Comparison of ENCODE assay signal across 13 mouse cellular contexts in genomic region chr11:77942230-77942629, GRCm38 (mm10). TPM values are rescaled to one million over a fixed set of nuclear protein-coding genes. Genes with fewer than 3 reads are reported as not detected.
A peak's percentile ranks its signal among the peaks of the same experiment; 100 is the strongest.
DNase-seq lines count a peak whose midpoint lies in the region; ATAC-seq lines count a peak whose summit lies in the region.
"Had no signal": no experiment of that assay in that cellular context is flagged by ENCODE, and none has a peak within 500 bp of the region (broad histone marks: within the 10 kb centered on the region; RNA-seq: fewer than 3 reads in every experiment).

No protein-coding gene starts in this region.

- H3K9ac ChIP-seq in forebrain, embryonic 13.5 days: peak overlapping the region; percentile 51
- H3K9ac ChIP-seq in hindbrain, embryonic 13.5 days: peak overlapping the region; percentile 46
- no peak overlapping the region for H3K9ac ChIP-seq in midbrain, embryonic 12.5 days (replicated peaks)
- H3K9ac ChIP-seq: heart, embryonic 15.5 days; liver, embryonic 15.5 days had no signal

- H3K4me2 ChIP-seq in forebrain, embryonic 13.5 days: peak overlapping the region; percentile 10; the same call in 1 of the 2 replicates
- H3K4me2 ChIP-seq in hindbrain, embryonic 13.5 days: peak overlapping the region; percentile 15; the same call in 1 of the 2 replicates
- H3K4me2 ChIP-seq in midbrain, embryonic 12.5 days (replicated peaks): no peak overlapping the region
- H3K4me2 ChIP-seq: heart, embryonic 15.5 days; liver, embryonic 15.5 days had no signal

- peaks cover 29% of the 10 kb centered on the region for H3K27me3 ChIP-seq in forebrain, embryonic 13.5 days
- H3K27me3 ChIP-seq in hindbrain, embryonic 13.5 days: peaks cover 59% of the 10 kb centered on the region
- H3K27me3 ChIP-seq in midbrain, embryonic 12.5 days: peaks cover 57% of the 10 kb centered on the region

- DNase-seq in gastrocnemius, postnatal 25 days: no peak
- no peak for DNase-seq in heart, adult 18-20 months
- no peak for DNase-seq in layer of hippocampus, adult 8-10 months (ENCODE audit: low spot score in 2 of 2)
- DNase-seq: adrenal gland, adult 8-10 months; cerebellum, postnatal 14 days; lung, postnatal 14 days had no signal

- no peaks in the 10 kb centered on the region for H3K9me3 ChIP-seq in forebrain, embryonic 13.5 days (replicated peaks)
- H3K9me3 ChIP-seq in hindbrain, embryonic 13.5 days: no peaks in the 10 kb centered on the region
- H3K9me3 ChIP-seq in midbrain, embryonic 12.5 days: no peaks in the 10 kb centered on the region
- H3K9me3 ChIP-seq: heart, embryonic 15.5 days; liver, embryonic 15.5 days had no signal

- H3K4me3 ChIP-seq in forebrain, embryonic 13.5 days: no peak overlapping the region
- no peak overlapping the region for H3K4me3 ChIP-seq in hindbrain, embryonic 13.5 days
- H3K4me3 ChIP-seq in midbrain, embryonic 12.5 days: no peak overlapping the region
- H3K4me3 ChIP-seq: heart, embryonic 15.5 days; liver, embryonic 15.5 days had no signal

- 20% methylated on average over 5 of the region's 5 CpGs for WGBS in forebrain, embryonic 13.5 days
- 8% methylated on average over 5 of the region's 5 CpGs for WGBS in hindbrain, embryonic 13.5 days
- WGBS in midbrain, embryonic 12.5 days: 23% methylated on average over 5 of the region's 5 CpGs

- peak overlapping the region; percentile 59 for H3K27ac ChIP-seq in forebrain, embryonic 13.5 days
- peak overlapping the region; percentile 86 for H3K27ac ChIP-seq in hindbrain, embryonic 13.5 days
- peak overlapping the region; percentile 43 for H3K27ac ChIP-seq in midbrain, embryonic 12.5 days (replicated peaks)
- H3K27ac ChIP-seq: heart, embryonic 15.5 days; liver, embryonic 15.5 days had no signal

- no peak for ATAC-seq in forebrain, embryonic 13.5 days
- ATAC-seq in hindbrain, embryonic 13.5 days (ENCODE audit: low FRiP score): peak; percentile 64; the same call in 1 of the 2 replicates
- ATAC-seq in midbrain, embryonic 12.5 days (ENCODE audit: low FRiP score, low read depth): peak; percentile 27; the same call in 1 of the 2 replicates
- ATAC-seq in megakaryocyte, adult 5-6 weeks (ENCODE audit: poor library complexity, severe bottlenecking): no peak

- peaks cover 77% of the 10 kb centered on the region for H3K4me1 ChIP-seq in forebrain, embryonic 13.5 days
- H3K4me1 ChIP-seq in hindbrain, embryonic 13.5 days (replicated peaks): peaks cover 57% of the 10 kb centered on the region
- peaks cover 31% of the 10 kb centered on the region for H3K4me1 ChIP-seq in midbrain, embryonic 12.5 days
- H3K4me1 ChIP-seq: heart, embryonic 15.5 days; liver, embryonic 15.5 days had no signal

- H3K36me3 ChIP-seq in forebrain, embryonic 13.5 days (ENCODE audit: poor library complexity, severe bottlenecking): peaks cover 4% of the 10 kb centered on the region; the same call in 1 of the 2 replicates
- no peaks in the 10 kb centered on the region for H3K36me3 ChIP-seq in hindbrain, embryonic 13.5 days
- H3K36me3 ChIP-seq in midbrain, embryonic 12.5 days: no peaks in the 10 kb centered on the region
- H3K36me3 ChIP-seq: heart, embryonic 15.5 days; liver, embryonic 15.5 days had no signal

RNA-seq across cellular contexts. Expression of gene Sez6, which starts 11.6 kb away (rescaled TPM):
- 141 and 165 TPM in 2 replicates for polyA plus RNA-seq in forebrain, embryonic 13.5 days (2015; fragmentation: Nextera tagmentation; extraction: Ambion mirVana)
- 112 and 121 TPM in 2 replicates for polyA plus RNA-seq in hindbrain, embryonic 13.5 days (2015; fragmentation: Nextera tagmentation; extraction: Ambion mirVana)
- 39.5 and 40.3 TPM in 2 replicates for polyA plus RNA-seq in midbrain, embryonic 12.5 days (2016; fragmentation: Nextera tagmentation; extraction: Ambion mirVana)
- total RNA-seq in gastrocnemius, postnatal 25 days (2021): under 1 TPM in 1 of 2 experiments, not detected in 1; 0.16 TPM
- total RNA-seq in heart, adult 18-20 months (2021): under 1 TPM; 0.12 to 0.31 TPM
- not detected in 2 replicates for total RNA-seq in megakaryocyte, adult 5-6 weeks (2015)
- total RNA-seq in megakaryocyte, adult 5-6 weeks (2017): not detected in 2 replicates
- 100 to 1,000 TPM; 139 to 164 (median 153) TPM for total RNA-seq in layer of hippocampus, adult 8-10 months (2022)
- total RNA-seq: monocyte, adult 5-6 weeks had no signal

RNA-seq across cellular contexts. Expression of gene Phf12, which starts 40.3 kb away (rescaled TPM):
- polyA plus RNA-seq in forebrain, embryonic 13.5 days (2015; fragmentation: Nextera tagmentation; extraction: Ambion mirVana): 20.7 and 24.5 TPM in 2 replicates
- 18.9 and 21.2 TPM in 2 replicates for polyA plus RNA-seq in hindbrain, embryonic 13.5 days (2015; fragmentation: Nextera tagmentation; extraction: Ambion mirVana)
- polyA plus RNA-seq in midbrain, embryonic 12.5 days (2016; fragmentation: Nextera tagmentation; extraction: Ambion mirVana): 30.8 and 31.0 TPM in 2 replicates
- total RNA-seq in gastrocnemius, postnatal 25 days (2021): 10 to 100 TPM; 14.2 to 18.2 TPM
- total RNA-seq in heart, adult 18-20 months (2021): 10 to 100 TPM; 21.7 to 21.9 TPM
- total RNA-seq in megakaryocyte, adult 5-6 weeks (2015): 51.2 and 64.5 TPM in 2 replicates
- total RNA-seq in megakaryocyte, adult 5-6 weeks (2017): 21.0 and 26.3 TPM in 2 replicates
- total RNA-seq in layer of hippocampus, adult 8-10 months (2022): 10 to 100 TPM; 56.1 to 64.4 (median 61.1) TPM

RNA-seq across cellular contexts. Expression of gene Pipox, which starts 48.3 kb away (rescaled TPM):
- polyA plus RNA-seq in forebrain, embryonic 13.5 days (2015; fragmentation: Nextera tagmentation; extraction: Ambion mirVana): 12.7 and 15.1 TPM in 2 replicates
- 4.2 and 6.6 TPM in 2 replicates for polyA plus RNA-seq in hindbrain, embryonic 13.5 days (2015; fragmentation: Nextera tagmentation; extraction: Ambion mirVana)
- polyA plus RNA-seq in midbrain, embryonic 12.5 days (2016; fragmentation: Nextera tagmentation; extraction: Ambion mirVana): 12.0 and 14.4 TPM in 2 replicates
- total RNA-seq in gastrocnemius, postnatal 25 days (2021): under 1 TPM in 1 of 2 experiments, not detected in 1; 0.16 TPM
- under 1 TPM; 0.50 to 0.87 TPM for total RNA-seq in heart, adult 18-20 months (2021)
- not detected in 2 replicates for total RNA-seq in megakaryocyte, adult 5-6 weeks (2015)
- not detected in 2 replicates for total RNA-seq in megakaryocyte, adult 5-6 weeks (2017)
- 1 to 10 TPM; 1.8 to 3.4 (median 2.4) TPM for total RNA-seq in layer of hippocampus, adult 8-10 months (2022)
- total RNA-seq: monocyte, adult 5-6 weeks had no signal

Comparison
In these comparisons a context has a peak if more than half of its experiments do, and no peak if none do; other contexts are left out.
1. ATAC-seq: peak in hindbrain, embryonic 13.5 days (single experiment) and midbrain, embryonic 12.5 days (single experiment); none in forebrain, embryonic 13.5 days (single experiment) and megakaryocyte, adult 5-6 weeks (single experiment).
2. RNA of gene Sez6, which starts 11.6 kb away (total RNA-seq): 139 to 164 TPM in layer of hippocampus, adult 8-10 months; 0.12 to 0.31 TPM in heart, adult 18-20 months, 0.16 TPM in gastrocnemius, postnatal 25 days and not detected in megakaryocyte, adult 5-6 weeks; every median in the first group is over 100 times any median in the second.
3. Peak in every context shown above with its lines, with median percentiles within 50 percentile points of each other: H3K27ac ChIP-seq.